Mouse (Mus musculus) midbrain, embryonic 10.5 days (tissue): ENCODE results near the gene Cmc2. TPM values are rescaled to one million over a fixed set of nuclear protein-coding genes. Genes with fewer than 3 reads are reported as not detected.

ENCODE experiments used
- DNase-seq: peaks from one replicate; pipeline ENCODE4 v3.0.0-alpha.2; 2017; ENCODE audit warnings: low spot score
- H3K27ac ChIP-seq: fragments of 300-500 bp; sonication (generic); replicated peaks from 2 replicates; pipeline ENCODE4 v1.5.1; 2016; ENCODE audit warnings: mild to moderate bottlenecking
- H3K27me3 ChIP-seq: fragments of 300-500 bp; sonication (generic); 2 replicates; pipeline ENCODE4 v1.6.1; 2016; ENCODE audit warnings: low read depth, mild to moderate bottlenecking; ENCODE audit not compliant: poor library complexity, severe bottlenecking
- H3K36me3 ChIP-seq: fragments of 300-500 bp; sonication (generic); 2 replicates; pipeline ENCODE4 v1.6.1; 2016; ENCODE audit warnings: mild to moderate bottlenecking, moderate library complexity
- H3K4me1 ChIP-seq: fragments of 300-500 bp; sonication (generic); 2 replicates; pipeline ENCODE4 v1.6.1; 2016
- H3K4me3 ChIP-seq: fragments of 300-500 bp; sonication (generic); 2 replicates; pipeline ENCODE4 v1.5.1; 2016; ENCODE audit warnings: mild to moderate bottlenecking, moderate library complexity
- H3K9me3 ChIP-seq: fragments of 300-500 bp; sonication (generic); replicated peaks from 2 replicates; pipeline ENCODE4 v1.6.1; 2016; ENCODE audit warnings: mild to moderate bottlenecking
- WGBS: fragments of 180-500 bp; shearing (Covaris S2); methylation state at CpG from one replicate; pipeline ENCODE4 v1.1.7; 2016; 5-methylcytosine and 5-hydroxymethylcytosine counted together
- polyA plus RNA-seq: library from polyadenylated mRNA; unstranded; fragments of >200 nt; fragmentation: Nextera tagmentation; extraction: Ambion mirVana; gene quantifications from 2 replicates; pipeline ENCODE4 v1.2.1, GENCODE M21; 2016

Gene Cmc2
- polyA plus RNA-seq, 1 experiment from 2014 or later, result 81.5 TPM

GRCm38 (mm10) chr8:116943161-116943554 is 21.9 kb upstream of the Cmc2 start, which contains the start of gene Atmin:
TSS of gene Atmin (plus strand) at chr8:116943393.
- H3K27ac ChIP-seq, result peak within 1 kb of the TSS; percentile 88
- under 1% methylated on average over 46 of the region's 46 CpGs for WGBS

GRCm38 (mm10) chr8:116942284-116943058 is 21.2 kb upstream of the Cmc2 start:
- H3K36me3 ChIP-seq, result peaks cover 40% of the 10 kb centered on the region
- no peak overlapping the region for H3K4me3 ChIP-seq
- 85% methylated on average over 12 of the region's 12 CpGs for WGBS

More at GRCm38 (mm10) chr8:116943161-116943554, 21.9 kb upstream of the Cmc2 start, which contains the start of gene Atmin:
- Histone ChIP-seq H3K27me3 (no peaks in the 10 kb centered on the region), H3K36me3 (peaks cover 34% of the 10 kb centered on the region), H3K4me1 (peaks cover 24% of the 10 kb centered on the region), H3K4me3 (peak within 1 kb of the TSS; percentile 97), H3K9me3 (no peaks in the 10 kb centered on the region)
- peak; percentile 85 for DNase-seq

GRCm38 (mm10) chr8:116935506-116935905 is 14.3 kb upstream of the Cmc2 start:
- Histone ChIP-seq H3K27ac (no peak overlapping the region), H3K36me3 (peaks cover 96% of the 10 kb centered on the region), H3K4me3 (no peak overlapping the region), H3K4me1 (peaks cover 6% of the 10 kb centered on the region; the same call in 1 of the 2 replicates), H3K27me3 (no peaks in the 10 kb centered on the region), H3K9me3 (no peaks in the 10 kb centered on the region)
- DNase-seq, result peak; percentile 30
- 53% methylated on average over 6 of the region's 6 CpGs for WGBS

More at GRCm38 (mm10) chr8:116942284-116943058, 21.2 kb upstream of the Cmc2 start:
- no peaks in the 10 kb centered on the region for H3K9me3 ChIP-seq
- H3K4me1 ChIP-seq, result peaks cover 24% of the 10 kb centered on the region
- no peak overlapping the region for H3K27ac ChIP-seq
- no peaks in the 10 kb centered on the region for H3K27me3 ChIP-seq
- no peak for DNase-seq

GRCm38 (mm10) chr8:116934976-116935375 is 13.7 kb upstream of the Cmc2 start:
- Histone ChIP-seq H3K27me3 (no peaks in the 10 kb centered on the region), H3K4me1 (peaks cover 6% of the 10 kb centered on the region; the same call in 1 of the 2 replicates), H3K36me3 (peaks cover 98% of the 10 kb centered on the region), H3K9me3 (no peaks in the 10 kb centered on the region), H3K27ac (no peak overlapping the region), H3K4me3 (no peak overlapping the region)
- DNase-seq, result no peak
- 91% methylated on average over 4 of the region's 4 CpGs for WGBS

GRCm38 (mm10) chr8:116928588-116928987 is 7.3 kb upstream of the Cmc2 start:
- Histone ChIP-seq H3K27me3 (no peaks in the 10 kb centered on the region), H3K27ac (no peak overlapping the region), H3K4me1 (no peaks in the 10 kb centered on the region), H3K9me3 (no peaks in the 10 kb centered on the region), H3K36me3 (peaks cover 98% of the 10 kb centered on the region), H3K4me3 (no peak overlapping the region)
- DNase-seq, result no peak
- 91% methylated on average over 5 of the region's 5 CpGs for WGBS

GRCm38 (mm10) chr8:116927880-116928279 is 6.6 kb upstream of the Cmc2 start:
- 83% methylated on average over 9 of the region's 9 CpGs for WGBS

GRCm38 (mm10) chr8:116923526-116923925 is 2.3 kb upstream of the Cmc2 start:
- WGBS, result 88% methylated on average over 8 of the region's 8 CpGs
- Histone ChIP-seq H3K9me3 (no peaks in the 10 kb centered on the region), H3K27me3 (no peaks in the 10 kb centered on the region), H3K36me3 (peaks cover 50% of the 10 kb centered on the region), H3K27ac (no peak overlapping the region), H3K4me3 (no peak overlapping the region), H3K4me1 (peaks cover 18% of the 10 kb centered on the region)
- no peak for DNase-seq

More at GRCm38 (mm10) chr8:116927880-116928279, 6.6 kb upstream of the Cmc2 start:
- H3K27ac ChIP-seq, result no peak overlapping the region
- H3K9me3 ChIP-seq, result no peaks in the 10 kb centered on the region
- peak; percentile 25 for DNase-seq
- H3K27me3 ChIP-seq, result no peaks in the 10 kb centered on the region
- no peaks in the 10 kb centered on the region; the same call in 1 of the 2 replicates for H3K4me1 ChIP-seq
- H3K4me3 ChIP-seq, result no peak overlapping the region
- peaks cover 93% of the 10 kb centered on the region for H3K36me3 ChIP-seq

- no peak for DNase-seq
- Histone ChIP-seq H3K27ac (peak overlapping the region; percentile 97), H3K9me3 (no peaks in the 10 kb centered on the region), H3K4me1 (peaks cover 18% of the 10 kb centered on the region), H3K4me3 (peak overlapping the region; percentile 88), H3K27me3 (no peaks in the 10 kb centered on the region), H3K36me3 (peaks cover 38% of the 10 kb centered on the region)
- WGBS, result 35% methylated on average over 17 of the region's 17 CpGs
These were observed 954 bp upstream of the Cmc2 start for GRCm38 (mm10) chr8:116922060-116922757.

GRCm38 (mm10) chr8:116921005-116921336 is 284 bp downstream of the Cmc2 start:
- peaks cover 18% of the 10 kb centered on the region for H3K4me1 ChIP-seq
- no peaks in the 10 kb centered on the region for H3K27me3 ChIP-seq
- H3K4me3 ChIP-seq, result peak overlapping the region; percentile 88
- DNase-seq, result no peak
- under 1% methylated on average over 22 of the region's 22 CpGs for WGBS
- no peaks in the 10 kb centered on the region for H3K9me3 ChIP-seq
- peaks cover 37% of the 10 kb centered on the region for H3K36me3 ChIP-seq
- H3K27ac ChIP-seq, result peak overlapping the region; percentile 97

GRCm38 (mm10) chr8:116905836-116906235 is 15.4 kb downstream of the Cmc2 start:
- Histone ChIP-seq H3K4me1 (no peaks in the 10 kb centered on the region), H3K36me3 (peaks cover 58% of the 10 kb centered on the region), H3K4me3 (no peak overlapping the region), H3K9me3 (peaks cover 9% of the 10 kb centered on the region), H3K27me3 (no peaks in the 10 kb centered on the region), H3K27ac (no peak overlapping the region)
- no peak for DNase-seq
- WGBS, result 95% methylated on average over 4 of the region's 4 CpGs

- WGBS, result 93% methylated on average over 4 of the region's 4 CpGs
- Histone ChIP-seq H3K27me3 (no peaks in the 10 kb centered on the region), H3K9me3 (peaks cover 9% of the 10 kb centered on the region), H3K4me3 (no peak overlapping the region), H3K4me1 (no peaks in the 10 kb centered on the region), H3K36me3 (peaks cover 53% of the 10 kb centered on the region), H3K27ac (no peak overlapping the region)
- DNase-seq, result no peak
These were observed 16.0 kb downstream of the Cmc2 start for GRCm38 (mm10) chr8:116905252-116905651.

GRCm38 (mm10) chr8:116904736-116905135 is 16.5 kb downstream of the Cmc2 start:
- Histone ChIP-seq H3K4me1 (no peaks in the 10 kb centered on the region), H3K4me3 (no peak overlapping the region), H3K36me3 (peaks cover 48% of the 10 kb centered on the region), H3K27ac (no peak overlapping the region), H3K9me3 (peaks cover 9% of the 10 kb centered on the region), H3K27me3 (no peaks in the 10 kb centered on the region)
- 96% methylated on average over 4 of the region's 4 CpGs for whole genome bisulfite sequencing
- no peak for DNase-seq

GRCm38 (mm10) chr8:116895521-116895920 is 25.7 kb downstream of the Cmc2 start:
- WGBS, result 84% methylated on average over 6 of the region's 6 CpGs

More at GRCm38 (mm10) chr8:116895521-116895920, 25.7 kb downstream of the Cmc2 start:
- DNase-seq, result no peak
- Histone ChIP-seq H3K27me3 (no peaks in the 10 kb centered on the region), H3K36me3 (peaks cover 21% of the 10 kb centered on the region), H3K4me1 (no peaks in the 10 kb centered on the region), H3K4me3 (no peak overlapping the region), H3K27ac (no peak overlapping the region), H3K9me3 (peaks cover 8% of the 10 kb centered on the region)
